Mouse (Mus musculus): ENCODE measurements around the gene Yipf2.
"Not testable (repeated sequence)": the region's sequence is repeated elsewhere in the genome, so short reads cannot be mapped to it uniquely, and the experiment has no call there.

Yipf2 gene

DNA sequence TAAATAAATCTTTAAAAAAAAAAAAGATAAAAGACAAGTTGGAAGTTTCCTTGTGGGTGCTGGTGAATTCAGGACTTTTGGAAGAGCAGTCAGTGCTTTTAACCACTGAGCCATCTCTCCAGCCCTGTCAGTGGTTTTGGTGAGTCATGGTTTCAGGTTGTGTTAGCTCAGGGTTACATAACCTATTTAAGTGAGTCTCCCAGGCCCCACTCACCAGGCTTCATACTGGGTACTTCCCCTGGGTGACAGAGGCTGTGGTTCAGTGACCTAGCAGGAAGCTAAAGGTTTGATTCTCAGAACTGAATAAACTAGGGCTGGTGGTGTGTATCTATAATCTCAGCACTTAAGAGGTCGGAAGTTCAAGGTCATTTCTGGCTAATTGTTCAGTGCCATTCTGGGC is 17.2 kb upstream of the Yipf2 start:
- peak; percentile 87 for DNase-seq (ENCODE audit: low read depth, low spot score)
- no peaks in the 10 kb centered on the region for H3K27me3 ChIP-seq (ENCODE audit: control insufficient read depth, insufficient read depth, low read length, poor library complexity, severe bottlenecking)

DNA sequence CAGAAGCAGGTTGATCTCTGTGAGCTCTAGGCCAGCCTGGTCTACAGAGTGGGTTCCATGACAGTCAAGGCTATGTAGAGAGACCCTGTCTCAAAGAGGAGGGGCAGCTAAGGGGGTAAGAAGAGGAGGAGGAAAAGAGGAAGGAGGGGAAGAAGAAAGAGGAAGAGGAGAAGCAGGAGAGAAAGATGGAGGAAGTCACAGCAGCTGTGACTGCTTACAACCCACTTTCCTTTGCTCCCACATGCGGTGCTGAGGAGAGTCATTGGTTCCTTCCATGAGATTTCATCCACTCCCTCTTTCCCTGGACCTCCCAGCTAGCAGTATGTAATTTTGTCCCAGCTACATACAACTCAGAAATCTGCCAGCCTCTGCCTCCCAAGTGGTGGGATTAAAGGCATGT is 14.0 kb upstream of the Yipf2 start:
- DNase-seq (ENCODE audit: low read depth, low spot score), result no peak
- Histone ChIP-seq H3K36me3 (ENCODE audit: control insufficient read depth, insufficient read depth, low read length, poor library complexity, severe bottlenecking) (no peaks in the 10 kb centered on the region; the same call in 1 of the 2 replicates), H3K27me3 (ENCODE audit: control insufficient read depth, insufficient read depth, low read length, poor library complexity, severe bottlenecking) (no peaks in the 10 kb centered on the region)

More for the DNA sequence above, 17.2 kb upstream of the Yipf2 start:
- H3K36me3 ChIP-seq (ENCODE audit: control insufficient read depth, insufficient read depth, low read length, poor library complexity, severe bottlenecking), result no peaks in the 10 kb centered on the region

DNA sequence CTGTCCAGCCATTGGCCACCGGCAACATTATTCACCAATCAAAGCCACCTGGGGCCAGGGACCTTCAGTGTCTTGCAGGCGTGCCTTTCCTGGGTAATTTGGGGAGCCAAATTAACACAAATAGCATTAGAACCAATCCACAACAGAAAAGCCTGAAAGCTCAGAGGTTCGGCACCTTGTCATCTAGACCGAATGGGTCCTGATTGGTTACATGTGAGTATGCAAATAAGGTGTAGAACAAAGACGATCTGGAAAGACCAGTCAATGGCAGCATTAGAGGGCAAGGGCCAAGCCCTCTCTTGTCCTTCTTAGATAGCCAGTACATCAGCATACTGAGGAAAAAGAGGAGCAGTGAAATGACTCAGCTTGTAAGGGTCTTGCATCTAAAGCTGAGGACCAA is 13.2 kb upstream of the Yipf2 start:
- no peaks in the 10 kb centered on the region for H3K27me3 ChIP-seq (ENCODE audit: control insufficient read depth, insufficient read depth, low read length, poor library complexity, severe bottlenecking)
- no peaks in the 10 kb centered on the region; the same call in 1 of the 2 replicates for H3K36me3 ChIP-seq (ENCODE audit: control insufficient read depth, insufficient read depth, low read length, poor library complexity, severe bottlenecking)
- no peak for DNase-seq (ENCODE audit: low read depth, low spot score)

DNA sequence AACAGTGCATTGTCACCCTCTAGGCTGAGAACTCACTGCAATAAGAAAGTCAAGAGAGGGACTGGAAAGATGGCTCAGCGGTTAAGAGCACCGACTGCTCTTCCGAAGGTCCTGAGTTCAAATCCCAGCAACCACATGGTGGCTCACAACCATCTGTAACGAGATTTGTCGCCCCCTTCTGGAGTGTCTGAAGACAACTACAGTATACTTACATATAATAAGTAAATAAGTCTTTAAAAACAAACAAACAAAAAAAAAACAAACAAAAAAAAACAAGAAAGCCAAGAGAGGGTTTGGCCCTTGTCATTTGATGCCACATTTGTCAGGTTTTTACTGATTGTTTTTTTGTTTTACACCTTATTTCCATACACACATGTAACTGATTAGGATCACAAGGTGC is 11.5 kb upstream of the Yipf2 start:
- Histone ChIP-seq H3K36me3 (ENCODE audit: control insufficient read depth, insufficient read depth, low read length, poor library complexity, severe bottlenecking) (no peaks in the 10 kb centered on the region; the same call in 1 of the 2 replicates), H3K27me3 (ENCODE audit: control insufficient read depth, insufficient read depth, low read length, poor library complexity, severe bottlenecking) (no peaks in the 10 kb centered on the region)
- DNase-seq (ENCODE audit: low read depth, low spot score), result no peak

DNA sequence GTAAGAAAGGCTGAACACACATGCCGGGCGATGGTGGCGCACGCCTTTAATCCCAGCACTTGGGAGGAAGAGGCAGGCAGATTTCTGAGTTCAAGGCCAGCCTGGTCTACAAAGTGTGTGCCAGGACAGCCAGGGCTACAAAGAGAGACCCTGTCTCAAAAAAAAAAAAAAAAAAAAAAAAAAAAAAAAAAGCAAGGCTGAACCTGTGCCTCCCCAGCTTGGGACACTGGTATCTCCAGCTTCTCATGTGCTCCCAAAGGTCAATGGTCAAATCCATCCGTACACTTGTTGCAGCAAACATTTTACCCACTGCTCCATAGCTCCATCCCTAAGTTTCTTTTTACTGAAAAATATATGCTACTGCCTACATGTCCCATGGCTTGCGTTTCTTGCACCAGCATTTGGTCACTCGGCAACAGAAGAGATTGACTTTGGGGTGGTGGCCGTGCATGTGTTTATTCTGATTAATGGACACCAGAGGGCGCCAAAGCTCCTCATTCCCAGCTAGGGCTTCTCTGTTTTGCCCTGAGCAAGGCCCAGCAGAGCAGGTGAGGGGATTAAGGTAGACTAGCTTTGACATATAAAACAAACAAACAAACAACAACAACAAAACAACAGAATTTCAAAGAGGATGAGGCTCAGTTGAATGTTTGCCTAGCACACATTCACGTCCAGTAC is 9.2 kb upstream of the Yipf2 start:
- H3K27me3 ChIP-seq (ENCODE audit: control insufficient read depth, insufficient read depth, low read length, poor library complexity, severe bottlenecking), result no peaks in the 10 kb centered on the region
- peak; percentile 91 for DNase-seq (ENCODE audit: low read depth, low spot score)

DNA sequence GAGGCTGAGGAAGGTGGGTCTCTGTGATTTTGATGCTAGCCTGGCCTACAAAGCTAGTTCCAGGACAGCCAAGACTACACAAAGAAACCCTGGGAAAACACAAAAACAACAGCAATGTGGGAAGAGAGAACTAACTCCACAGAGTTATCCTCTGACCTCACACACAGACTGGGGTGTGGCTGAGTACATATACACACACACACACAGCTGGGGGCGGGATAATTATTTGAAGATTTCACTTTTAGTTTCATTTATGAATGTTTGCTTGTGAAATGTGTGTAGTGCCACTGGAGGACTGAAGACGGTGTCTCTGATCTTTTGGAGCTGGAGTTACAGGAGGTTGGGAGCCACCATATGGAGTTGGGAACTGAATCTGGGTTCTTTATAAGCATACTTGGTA is 8.4 kb upstream of the Yipf2 start:
- Histone ChIP-seq H3K27me3 (ENCODE audit: control insufficient read depth, insufficient read depth, low read length, poor library complexity, severe bottlenecking) (no peaks in the 10 kb centered on the region), H3K36me3 (ENCODE audit: control insufficient read depth, insufficient read depth, low read length, poor library complexity, severe bottlenecking) (no peaks in the 10 kb centered on the region; the same call in 1 of the 2 replicates)
- DNase-seq (ENCODE audit: low read depth, low spot score), result no peak

More for the DNA sequence above, 9.2 kb upstream of the Yipf2 start:
- H3K36me3 ChIP-seq (ENCODE audit: control insufficient read depth, insufficient read depth, low read length, poor library complexity, severe bottlenecking), result no peaks in the 10 kb centered on the region; the same call in 1 of the 2 replicates

DNA sequence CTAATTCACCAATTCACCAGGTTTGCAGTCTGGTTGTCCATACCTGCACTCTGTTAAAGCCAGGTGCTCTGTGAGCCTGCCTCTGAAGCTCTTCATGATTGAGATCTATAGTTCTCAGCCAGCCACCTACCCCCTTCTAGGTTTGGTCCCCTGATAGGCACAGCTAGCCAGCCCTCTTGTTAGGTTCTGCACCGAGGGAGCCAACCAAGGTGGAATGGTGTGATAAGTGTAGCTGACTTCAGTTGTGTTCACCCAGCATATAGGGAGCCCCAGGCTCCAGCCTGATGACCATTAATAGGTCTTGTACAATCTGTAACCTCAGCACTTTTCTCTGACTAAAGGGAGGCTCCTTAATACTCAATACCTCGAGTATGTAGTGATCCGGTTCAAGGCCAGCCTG is 7.6 kb upstream of the Yipf2 start:
- H3K36me3 ChIP-seq (ENCODE audit: control insufficient read depth, insufficient read depth, low read length, poor library complexity, severe bottlenecking), result no peaks in the 10 kb centered on the region; the same call in 1 of the 2 replicates
- no peaks in the 10 kb centered on the region for H3K27me3 ChIP-seq (ENCODE audit: control insufficient read depth, insufficient read depth, low read length, poor library complexity, severe bottlenecking)
- no peak for DNase-seq (ENCODE audit: low read depth, low spot score)

DNA sequence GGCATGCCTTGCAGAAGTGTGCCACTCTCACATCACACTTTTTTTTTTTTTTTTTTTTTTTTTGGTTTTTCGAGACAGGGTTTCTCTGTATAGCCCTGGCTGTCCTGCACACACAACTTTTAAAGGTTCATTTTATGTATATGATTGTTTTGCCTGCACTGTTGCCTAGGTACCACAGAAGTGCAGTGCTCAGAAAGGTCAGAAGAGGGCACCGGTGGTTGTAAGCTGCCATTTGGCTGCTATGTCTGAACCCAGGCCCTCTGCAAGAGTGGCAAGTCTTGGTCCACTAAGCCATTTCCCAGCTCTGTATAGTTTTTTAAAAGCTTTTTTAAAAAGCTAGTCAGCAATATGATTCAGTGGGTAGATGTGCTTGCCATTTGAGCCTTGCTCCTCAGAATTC is 5.6 kb upstream of the Yipf2 start:
- H3K36me3 ChIP-seq (ENCODE audit: control insufficient read depth, insufficient read depth, low read length, poor library complexity, severe bottlenecking), result no peaks in the 10 kb centered on the region
- H3K27me3 ChIP-seq (ENCODE audit: control insufficient read depth, insufficient read depth, low read length, poor library complexity, severe bottlenecking), result no peaks in the 10 kb centered on the region
- DNase-seq (ENCODE audit: low read depth, low spot score), result peak; percentile 79

DNA sequence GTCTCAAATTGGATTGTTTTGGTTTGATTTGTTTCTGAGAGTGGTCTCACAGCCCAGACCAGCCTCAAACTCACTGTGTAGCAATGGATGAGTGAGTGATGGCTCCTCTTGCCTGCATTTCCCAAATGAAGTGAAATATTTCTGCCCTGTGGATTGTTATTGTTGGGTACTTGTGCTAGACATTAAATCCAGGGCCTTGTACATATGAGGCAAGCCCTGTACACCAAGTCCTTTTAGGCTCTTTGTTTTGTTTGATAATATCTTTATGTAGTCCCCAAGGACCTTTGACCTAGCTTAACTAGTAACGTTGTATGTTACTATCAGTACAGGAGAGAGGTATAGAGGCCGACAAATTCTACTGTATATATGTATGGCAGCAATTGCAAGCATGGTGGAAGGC is 2.2 kb upstream of the Yipf2 start:
- Histone ChIP-seq H3K27me3 (ENCODE audit: control insufficient read depth, insufficient read depth, low read length, poor library complexity, severe bottlenecking) (no peaks in the 10 kb centered on the region), H3K36me3 (ENCODE audit: control insufficient read depth, insufficient read depth, low read length, poor library complexity, severe bottlenecking) (no peaks in the 10 kb centered on the region)
- no peak for DNase-seq (ENCODE audit: low read depth, low spot score)

DNA sequence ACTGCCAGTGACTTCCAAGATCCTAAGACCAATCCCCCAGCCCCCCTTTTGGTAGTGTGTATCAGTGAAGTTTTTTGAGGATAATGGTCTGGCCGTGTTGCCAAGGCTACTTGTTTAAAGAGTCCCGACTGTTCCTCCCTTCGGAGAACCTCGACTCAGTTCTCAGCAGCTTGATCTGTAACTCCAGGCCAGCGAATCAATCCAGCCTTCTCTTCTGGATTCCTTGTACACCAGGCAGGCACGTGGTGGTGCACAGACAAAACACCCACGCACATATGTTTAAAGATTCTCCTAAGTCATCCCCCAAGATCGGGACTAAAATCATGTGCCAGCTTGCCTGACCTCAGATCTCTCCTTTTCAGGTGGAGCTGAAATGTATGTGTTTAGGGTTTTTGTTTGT is 1.7 kb upstream of the Yipf2 start:
- not testable (repeated sequence) for DNase-seq (ENCODE audit: low read depth, low spot score); H3K27me3 ChIP-seq (ENCODE audit: control insufficient read depth, insufficient read depth, low read length, poor library complexity, severe bottlenecking); H3K36me3 ChIP-seq (ENCODE audit: control insufficient read depth, insufficient read depth, low read length, poor library complexity, severe bottlenecking)

DNA sequence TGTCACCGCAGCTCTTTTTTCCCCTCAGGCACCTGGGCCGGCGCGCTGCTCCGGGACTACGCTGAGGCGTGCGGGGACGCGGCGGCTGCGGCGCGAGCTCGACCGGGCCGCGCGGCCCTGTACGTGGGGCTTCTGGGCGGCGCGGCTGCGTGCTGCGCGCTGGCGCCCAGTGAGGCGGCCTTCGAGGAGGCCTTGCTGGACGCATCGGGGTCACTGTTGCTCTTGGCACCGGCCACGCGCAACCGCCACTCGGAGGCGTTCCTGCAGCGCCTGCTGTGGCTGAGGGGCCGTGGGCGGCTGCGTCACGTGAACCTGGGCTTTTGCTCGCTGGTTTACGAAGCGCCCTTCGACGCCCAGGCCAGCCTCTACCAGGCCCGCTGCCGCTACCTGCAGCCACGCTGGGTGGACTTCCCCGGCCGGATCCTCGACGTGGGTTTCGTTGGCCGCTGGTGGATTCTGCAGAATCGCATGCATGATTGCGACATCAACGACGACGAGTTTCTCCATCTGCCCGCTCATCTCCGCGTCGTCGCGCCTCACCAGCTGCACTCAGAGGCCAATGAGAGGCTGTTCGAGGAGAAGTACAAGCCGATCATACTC is 594 bp upstream of the Yipf2 start:
- H3K27me3 ChIP-seq (ENCODE audit: control insufficient read depth, insufficient read depth, low read length, poor library complexity, severe bottlenecking), result no peaks in the 10 kb centered on the region
- H3K36me3 ChIP-seq (ENCODE audit: control insufficient read depth, insufficient read depth, low read length, poor library complexity, severe bottlenecking), result peaks cover 2% of the 10 kb centered on the region
- DNase-seq (ENCODE audit: low read depth, low spot score), result peak; percentile 61

DNA sequence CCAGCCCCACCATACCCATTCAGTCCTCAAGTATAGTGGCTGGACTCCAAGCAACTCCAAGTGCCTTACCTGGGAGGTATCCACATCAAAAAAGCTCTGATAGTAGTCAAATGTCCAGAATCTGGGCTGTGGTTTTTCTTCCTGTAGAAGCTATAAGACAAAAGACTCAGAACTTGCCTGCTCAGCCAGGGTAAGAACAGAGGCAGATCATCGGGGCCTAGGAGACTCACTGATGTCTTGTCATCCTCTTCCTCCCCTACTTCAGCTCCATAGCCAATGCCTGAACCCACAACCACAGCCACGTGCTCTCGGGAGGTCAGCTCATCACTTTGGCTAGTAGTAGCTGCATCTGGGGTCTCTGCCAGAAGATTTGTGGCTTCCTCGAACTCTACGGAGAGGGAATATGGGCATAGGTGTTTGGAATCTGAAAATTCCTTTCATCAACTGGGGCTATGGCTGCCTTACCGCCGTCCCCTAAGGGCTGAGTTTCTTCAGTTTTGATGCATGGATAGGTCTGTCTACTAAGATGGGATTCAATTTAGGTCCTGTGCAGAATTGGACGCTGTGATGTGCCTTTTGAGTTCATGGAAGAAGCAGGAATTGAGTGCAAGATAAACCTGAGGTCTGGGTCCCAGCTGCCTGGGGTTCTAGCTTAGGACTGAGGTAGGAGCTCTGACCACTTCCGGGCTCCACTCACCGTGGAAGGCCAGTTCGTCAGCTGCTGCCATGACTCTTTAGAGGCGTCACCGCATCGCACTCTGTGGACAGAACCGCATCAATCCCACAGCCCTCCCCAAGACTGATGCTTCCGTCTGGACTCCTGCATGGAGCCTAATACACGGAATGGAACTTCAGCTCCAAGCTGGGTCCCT is 561 bp downstream of the Yipf2 start:
- DNase-seq (ENCODE audit: low read depth, low spot score), result no peak
- Histone ChIP-seq H3K27me3 (ENCODE audit: control insufficient read depth, insufficient read depth, low read length, poor library complexity, severe bottlenecking) (no peaks in the 10 kb centered on the region), H3K36me3 (ENCODE audit: control insufficient read depth, insufficient read depth, low read length, poor library complexity, severe bottlenecking) (peaks cover 7% of the 10 kb centered on the region)

DNA sequence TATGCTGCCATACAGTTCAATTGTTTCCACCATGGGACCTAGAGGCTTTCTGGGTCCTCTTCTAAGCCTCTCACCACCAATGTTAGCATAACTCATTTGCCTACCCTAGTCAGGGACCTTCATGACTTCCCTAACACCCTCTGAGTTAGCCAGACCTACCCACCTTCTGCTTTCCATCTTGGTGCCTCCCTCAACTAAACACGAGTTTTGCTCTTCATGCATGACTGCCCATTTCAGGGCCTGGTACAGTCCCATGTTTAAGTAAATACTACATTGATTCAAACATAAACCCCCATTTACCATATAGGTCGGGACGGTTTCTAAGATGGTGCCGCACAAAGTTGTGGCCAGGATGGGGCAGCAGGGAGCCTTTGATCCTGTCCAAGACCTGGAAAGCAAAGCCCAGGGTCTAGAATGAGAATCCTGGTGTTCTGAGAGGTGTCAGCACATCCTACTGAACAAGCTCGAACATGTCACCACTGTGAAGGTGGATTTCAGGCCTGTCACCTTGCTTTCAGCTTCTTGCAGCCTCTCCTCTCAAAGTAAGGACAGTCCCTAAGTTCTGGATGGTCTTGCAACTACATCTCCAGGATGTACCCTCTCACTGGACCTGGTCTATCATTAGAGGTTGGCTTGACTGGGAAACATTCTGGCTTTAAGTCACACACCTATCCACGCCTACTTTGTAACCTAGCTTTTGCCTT is 1.3 kb downstream of the Yipf2 start:
- Histone ChIP-seq H3K36me3 (ENCODE audit: control insufficient read depth, insufficient read depth, low read length, poor library complexity, severe bottlenecking) (peaks cover 7% of the 10 kb centered on the region), H3K27me3 (ENCODE audit: control insufficient read depth, insufficient read depth, low read length, poor library complexity, severe bottlenecking) (no peaks in the 10 kb centered on the region)
- peak; percentile 72 for DNase-seq (ENCODE audit: low read depth, low spot score)

DNA sequence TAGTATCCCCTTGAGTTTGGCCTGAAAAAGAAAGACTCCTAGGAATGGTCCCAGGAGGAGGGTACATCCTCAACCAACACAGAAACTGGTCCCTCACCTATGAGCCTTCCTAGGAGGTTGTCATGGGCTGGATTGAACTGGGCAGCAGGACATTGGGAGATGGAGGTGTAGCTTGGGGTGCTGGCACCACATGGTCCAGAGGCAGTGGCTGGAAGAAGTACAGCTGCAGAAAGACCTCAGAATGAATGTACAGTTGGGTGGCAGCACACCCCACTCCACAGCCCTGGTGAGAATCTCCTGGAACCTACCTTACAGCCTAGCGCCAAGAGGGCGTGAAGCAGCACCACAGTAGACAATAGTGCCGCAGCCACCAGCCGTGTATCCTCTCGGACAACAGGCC is 3.1 kb downstream of the Yipf2 start:
- no peaks in the 10 kb centered on the region for H3K27me3 ChIP-seq (ENCODE audit: control insufficient read depth, insufficient read depth, low read length, poor library complexity, severe bottlenecking)
- DNase-seq (ENCODE audit: low read depth, low spot score), result no peak
- peaks cover 9% of the 10 kb centered on the region for H3K36me3 ChIP-seq (ENCODE audit: control insufficient read depth, insufficient read depth, low read length, poor library complexity, severe bottlenecking)

All from splenic B cell, adult 2 months (primary cell).